Comparison of ENCODE assay signal across 7 mouse cellular contexts in genomic region chr16:11418183-11418588, GRCm38 (mm10).
DNase-seq lines count a peak whose midpoint lies in the region; ATAC-seq and TF ChIP-seq lines count a peak whose summit lies in the region.

No protein-coding gene starts in this region.

- WGBS in kidney, postnatal 0 days: 16% methylated on average over 7 of the region's 7 CpGs
- WGBS in lung, embryonic 15.5 days: 14% methylated on average over 7 of the region's 7 CpGs

- no peaks in the 10 kb centered on the region for H3K4me1 ChIP-seq in kidney, postnatal 0 days (replicated peaks; ENCODE audit: insufficient read depth, low read length)
- H3K4me1 ChIP-seq in lung, embryonic 15.5 days: no peaks in the 10 kb centered on the region

- H3K27ac ChIP-seq in kidney, postnatal 0 days: no peak overlapping the region
- no peak overlapping the region for H3K27ac ChIP-seq in lung, embryonic 15.5 days

- TF ChIP-seq CTCF in kidney, postnatal 0 days (IDR thresholded peaks at IDR 0.05; ENCODE audit: low read depth): peak; percentile 95

- no peak overlapping the region for H3K9ac ChIP-seq in kidney, postnatal 0 days (ENCODE audit: low read depth, low read length)
- no peak overlapping the region for H3K9ac ChIP-seq in lung, embryonic 15.5 days

- no peak overlapping the region for H3K4me2 ChIP-seq in kidney, postnatal 0 days (ENCODE audit: low read length)
- H3K4me2 ChIP-seq in lung, embryonic 15.5 days: no peak overlapping the region

- H3K4me3 ChIP-seq in kidney, postnatal 0 days (replicated peaks; ENCODE audit: low read depth, low read length): no peak overlapping the region
- H3K4me3 ChIP-seq in lung, embryonic 15.5 days: no peak overlapping the region

- ATAC-seq in kidney, postnatal 0 days (replicated peaks; ENCODE audit: low FRiP score, low read depth): peak; percentile 58; the same call in 1 of the 2 replicates
- peak; percentile 65; the same call in 1 of the 2 replicates for ATAC-seq in lung, embryonic 15.5 days (ENCODE audit: borderline replicate concordance, extremely low read depth, low FRiP score, low TSS enrichment)

- H3K9me3 ChIP-seq in kidney, postnatal 0 days (replicated peaks; ENCODE audit: low read length): no peaks in the 10 kb centered on the region
- 0 out of 2 replicates have a peak, but pooled peaks cover 2% of the 10 kb centered on the region for H3K9me3 ChIP-seq in lung, embryonic 15.5 days

- no peaks in the 10 kb centered on the region for H3K27me3 ChIP-seq in kidney, postnatal 0 days (ENCODE audit: insufficient read depth, low read length)
- no peaks in the 10 kb centered on the region for H3K27me3 ChIP-seq in lung, embryonic 15.5 days

- peak; percentile 86 for DNase-seq in CD4-positive, CD25-positive, alpha-beta regulatory T cell, adult 2 months (ENCODE audit: low read depth, low spot score)
- peak; percentile 76 for DNase-seq in MN1 (ENCODE audit: low spot score)
- DNase-seq in cerebellum, adult 9-11 months: peak; percentile 36
- DNase-seq in gastrocnemius, postnatal 10 days: peak; percentile 50
- peak; percentile 91 for DNase-seq in kidney, postnatal 0 days (ENCODE audit: low spot score)
- peak; percentile 45 for DNase-seq in ovary, postnatal 14 days (ENCODE audit: low spot score)

- 0 out of 2 replicates have a peak, but pooled peaks cover 7% of the 10 kb centered on the region for H3K36me3 ChIP-seq in kidney, postnatal 0 days (ENCODE audit: insufficient read depth, low read length)
- no peaks in the 10 kb centered on the region for H3K36me3 ChIP-seq in lung, embryonic 15.5 days

Comparison
In these comparisons a context has a peak if more than half of its experiments do, and no peak if none do; other contexts are left out.
1. DNase-seq: peak in every context shown above with its lines; median percentile 91 in kidney, postnatal 0 days; 86 in CD4-positive, CD25-positive, alpha-beta regulatory T cell, adult 2 months; 76 in MN1; 50 in gastrocnemius, postnatal 10 days; 45 in ovary, postnatal 14 days; 36 in cerebellum, adult 9-11 months.